Mouse (Mus musculus): Measurements from ENCODE around the gene Rnf34.

GRCm38 (mm10) chr5:122800345-122801010, 49.4 kb upstream of the Rnf34 start:
- no peak for TF ChIP-seq CTCF (IDR thresholded peaks at IDR 0.05; ENCODE audit: low read depth)
- TF ChIP-seq EP300 (IDR thresholded peaks at IDR 0.05; ENCODE audit: low read depth) = no peak
